Mouse (Mus musculus): ENCODE measurements around the gene Adgre1. TPM values are rescaled to one million over a fixed set of nuclear protein-coding genes. Genes with fewer than 3 reads are reported as not detected.

Adgre1 gene
- polyA plus RNA-seq (2015; fragmentation: Nextera tagmentation; extraction: Ambion mirVana), result 6.4 and 7.1 TPM in 2 replicates

GRCm38 (mm10) chr17:57358441-57358840, at the start of gene Adgre1:
Adgre1 (plus strand) TSS chr17:57358691.

Other genes with a start within 250 kb of the Adgre1 start
- gene Cd70, start 208.9 kb upstream of the Adgre1 start, polyA plus RNA-seq (2015; fragmentation: Nextera tagmentation; extraction: Ambion mirVana), result not detected in 2 replicates
- gene Tnfsf14, start 164.5 kb upstream of the Adgre1 start, polyA plus RNA-seq (2015; fragmentation: Nextera tagmentation; extraction: Ambion mirVana), result 0.13 TPM in 1 of 2 replicates, not detected in the other
- gene C3, start 130.6 kb upstream of the Adgre1 start, polyA plus RNA-seq (2015; fragmentation: Nextera tagmentation; extraction: Ambion mirVana), result 4.3 and 53.1 TPM in 2 replicates
- 25.9 and 31.3 TPM in 2 replicates for gene Gpr108, start 110.2 kb upstream of the Adgre1 start, polyA plus RNA-seq (2015; fragmentation: Nextera tagmentation; extraction: Ambion mirVana)
- gene Trip10, start 109.2 kb upstream of the Adgre1 start, polyA plus RNA-seq (2015; fragmentation: Nextera tagmentation; extraction: Ambion mirVana), result 41.2 and 47.7 TPM in 2 replicates
- 1.5 and 1.9 TPM in 2 replicates for gene Vav1, start 79.6 kb upstream of the Adgre1 start, polyA plus RNA-seq (2015; fragmentation: Nextera tagmentation; extraction: Ambion mirVana)
- not detected in 2 replicates for gene Vmn2r120, start 186.8 kb downstream of the Adgre1 start, polyA plus RNA-seq (2015; fragmentation: Nextera tagmentation; extraction: Ambion mirVana)